9 mouse cellular contexts compared by ENCODE assay signal in genomic region chr10:75897373-75897772, GRCm38 (mm10). TPM values are rescaled to one million over a fixed set of nuclear protein-coding genes. Genes with fewer than 3 reads are reported as not detected.
DNase-seq lines count a peak whose midpoint lies in the region; ATAC-seq and TF ChIP-seq lines count a peak whose summit lies in the region.
"Had no signal": no experiment of that assay in that cellular context is flagged by ENCODE, and none has a peak within 500 bp of the region (broad histone marks: within the 10 kb centered on the region; RNA-seq: fewer than 3 reads in every experiment).

No protein-coding gene starts in this region.

- H3K4me3 ChIP-seq in heart, embryonic 10.5 days: no peak overlapping the region
- H3K4me3 ChIP-seq: lung, embryonic 15.5 days had no signal

- no peaks in the 10 kb centered on the region for H3K9me3 ChIP-seq in heart, embryonic 10.5 days
- H3K9me3 ChIP-seq: lung, embryonic 15.5 days had no signal

- peaks cover 30% of the 10 kb centered on the region for H3K4me1 ChIP-seq in heart, embryonic 10.5 days

- peak; percentile 82; the same call in 1 of the 2 replicates for TF ChIP-seq CTCF in brain, embryonic 14.5 days (IDR thresholded peaks at IDR 0.05; ENCODE audit: borderline replicate concordance, extremely low read depth, insufficient read depth, insufficient read length)

- peaks cover 78% of the 10 kb centered on the region for H3K36me3 ChIP-seq in heart, embryonic 10.5 days

- ATAC-seq in frontal cortex, adult (ENCODE audit: low TSS enrichment): 0 out of 2 replicates have a peak, but pooled peaks have one; percentile 12

- WGBS in heart, embryonic 10.5 days: 48% methylated on average over 6 of the region's 6 CpGs

- H3K27ac ChIP-seq in heart, embryonic 10.5 days: no peak overlapping the region
- H3K27ac ChIP-seq: lung, embryonic 15.5 days had no signal

- no peaks in the 10 kb centered on the region for H3K27me3 ChIP-seq in heart, embryonic 10.5 days (ENCODE audit: insufficient read depth, poor library complexity, severe bottlenecking)
- H3K27me3 ChIP-seq: lung, embryonic 15.5 days had no signal

- peak; percentile 62 to 88 for DNase-seq in heart, adult 18-20 months
- no peak for DNase-seq in heart, embryonic 10.5 days (ENCODE audit: low spot score)
- peak; percentile 29 to 31 for DNase-seq in CD8-positive naive resting alpha-beta T cell, adult 2 months (ENCODE audit: low read depth in 2 of 2, low spot score in 2 of 2)
- DNase-seq in brain, embryonic 14.5 days (ENCODE audit: low read depth): peak; percentile 68
- DNase-seq in kidney, postnatal 36 days: peak; percentile 81 to 94
- DNase-seq in lung, postnatal 4 days: peak; percentile 67 to 81
- peak; percentile 43 to 77 for DNase-seq in spleen, postnatal 4 days (ENCODE audit: low spot score in 2 of 2)

- no peak for TF ChIP-seq POLR2A in brain, embryonic 14.5 days (IDR thresholded peaks at IDR 0.05; ENCODE audit: borderline replicate concordance, extremely low read depth, insufficient read depth, insufficient read length, poor library complexity, severe bottlenecking)

RNA-seq across cellular contexts. Expression of gene Derl3, which starts 4.2 kb away (rescaled TPM):
- under 1 TPM; 0.57 to 0.74 TPM for total RNA-seq in heart, adult 18-20 months (2021)
- 3.1 and 5.0 TPM in 2 replicates for polyA plus RNA-seq in heart, embryonic 10.5 days (2016; fragmentation: Nextera tagmentation; extraction: Ambion mirVana)
- 1.7 and 5.7 TPM in 2 replicates for polyA plus RNA-seq in brain, embryonic 14.5 days (2012; rRNA removed)

RNA-seq across cellular contexts. Expression of gene Smarcb1, which starts 24.0 kb away (rescaled TPM):
- 10 to 100 TPM; 20.5 to 24.2 TPM for total RNA-seq in heart, adult 18-20 months (2021)
- 157 and 204 TPM in 2 replicates for polyA plus RNA-seq in heart, embryonic 10.5 days (2016; fragmentation: Nextera tagmentation; extraction: Ambion mirVana)
- polyA plus RNA-seq in brain, embryonic 14.5 days (2012; rRNA removed): 129 and 165 TPM in 2 replicates

RNA-seq across cellular contexts. Expression of gene Chchd10, which starts 35.6 kb away (rescaled TPM):
- total RNA-seq in heart, adult 18-20 months (2021): 1,000 to 10,000 TPM; 1,749 to 1,983 TPM
- 333 and 524 TPM in 2 replicates for polyA plus RNA-seq in heart, embryonic 10.5 days (2016; fragmentation: Nextera tagmentation; extraction: Ambion mirVana)
- polyA plus RNA-seq in brain, embryonic 14.5 days (2012; rRNA removed): 28.6 and 40.4 TPM in 2 replicates

RNA-seq across cellular contexts. Expression of gene Mif, which starts 37.3 kb away (rescaled TPM):
- total RNA-seq in heart, adult 18-20 months (2021): 100 to 1,000 TPM; 215 to 232 TPM
- 3,089 and 3,244 TPM in 2 replicates for polyA plus RNA-seq in heart, embryonic 10.5 days (2016; fragmentation: Nextera tagmentation; extraction: Ambion mirVana)
- 1,693 and 2,722 TPM in 2 replicates for polyA plus RNA-seq in brain, embryonic 14.5 days (2012; rRNA removed)

RNA-seq across cellular contexts. Expression of gene Mmp11, which starts 38.9 kb away (rescaled TPM):
- total RNA-seq in heart, adult 18-20 months (2021): 1 to 10 TPM; 5.0 to 5.2 TPM
- 19.4 and 39.0 TPM in 2 replicates for polyA plus RNA-seq in heart, embryonic 10.5 days (2016; fragmentation: Nextera tagmentation; extraction: Ambion mirVana)
- 28.8 and 38.5 TPM in 2 replicates for polyA plus RNA-seq in brain, embryonic 14.5 days (2012; rRNA removed)
